Mouse (Mus musculus): Measurements from ENCODE around the gene Gm28729. TPM values are rescaled to one million over a fixed set of nuclear protein-coding genes. Genes with fewer than 3 reads are reported as not detected.
"Not testable (repeated sequence)": the region's sequence is repeated elsewhere in the genome, so short reads cannot be mapped to it uniquely, and the experiment has no call there.

The Gm28729 gene
- total and polyA plus RNA-seq, 3 experiments, result 0.16 TPM; not detected in 2

DNA sequence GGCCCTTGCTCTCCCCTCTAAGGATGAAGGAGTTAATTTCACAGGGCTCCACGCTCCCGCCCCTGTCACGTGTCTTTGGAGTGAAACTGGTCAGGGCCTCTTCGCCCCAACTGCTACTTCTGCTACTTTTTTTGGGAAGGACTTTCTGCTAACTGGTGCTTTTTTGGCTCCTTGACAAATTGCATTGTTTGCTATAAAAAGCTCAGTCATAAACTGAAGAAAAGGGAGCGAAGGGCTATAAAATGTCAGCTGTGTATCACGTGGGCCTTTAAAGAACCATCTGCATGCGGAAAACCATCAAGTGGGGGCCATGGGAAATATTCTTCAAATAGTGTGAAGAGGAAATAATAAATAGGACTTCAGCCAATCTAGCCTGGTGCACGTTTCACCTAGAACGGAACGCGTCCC is 5.6 kb upstream of the Gm28729 start:
- peaks cover 23% of the 10 kb centered on the region for H3K4me1 ChIP-seq (ENCODE audit: insufficient read depth, low read depth, low read length)
- no peak for DNase-seq (ENCODE audit: low spot score)
- H3K4me3 ChIP-seq (ENCODE audit: low read depth, low read length), result no peak overlapping the region
- TF ChIP-seq GATA1 (IDR thresholded peaks at IDR 0.05; ENCODE audit: borderline replicate concordance, low read length) (no peak), TAL1 (conservative IDR thresholded peaks at IDR 0.05; ENCODE audit: low read depth, low read length) (no peak), CTCF (IDR thresholded peaks at IDR 0.05; ENCODE audit: low read depth, low read length) (no peak), GATA2 (IDR thresholded peaks at IDR 0.05; ENCODE audit: borderline replicate concordance, low read depth, low read length) (no peak), POLR2AphosphoS5 (IDR thresholded peaks at IDR 0.05; ENCODE audit: insufficient replicate concordance, low read depth, low read length) (no peak)
- no peak; the same call in 1 of the 2 replicates for ATAC-seq (ENCODE audit: extremely low read depth, insufficient number of reproducible peaks, low FRiP score, poor library complexity, severe bottlenecking)
- H3K9me3 ChIP-seq (replicated peaks), result no peaks in the 10 kb centered on the region
- H3K36me3 ChIP-seq (replicated peaks), result no peaks in the 10 kb centered on the region
- H3K27me3 ChIP-seq (ENCODE audit: insufficient read depth, low read length), result peaks cover 16% of the 10 kb centered on the region

DNA sequence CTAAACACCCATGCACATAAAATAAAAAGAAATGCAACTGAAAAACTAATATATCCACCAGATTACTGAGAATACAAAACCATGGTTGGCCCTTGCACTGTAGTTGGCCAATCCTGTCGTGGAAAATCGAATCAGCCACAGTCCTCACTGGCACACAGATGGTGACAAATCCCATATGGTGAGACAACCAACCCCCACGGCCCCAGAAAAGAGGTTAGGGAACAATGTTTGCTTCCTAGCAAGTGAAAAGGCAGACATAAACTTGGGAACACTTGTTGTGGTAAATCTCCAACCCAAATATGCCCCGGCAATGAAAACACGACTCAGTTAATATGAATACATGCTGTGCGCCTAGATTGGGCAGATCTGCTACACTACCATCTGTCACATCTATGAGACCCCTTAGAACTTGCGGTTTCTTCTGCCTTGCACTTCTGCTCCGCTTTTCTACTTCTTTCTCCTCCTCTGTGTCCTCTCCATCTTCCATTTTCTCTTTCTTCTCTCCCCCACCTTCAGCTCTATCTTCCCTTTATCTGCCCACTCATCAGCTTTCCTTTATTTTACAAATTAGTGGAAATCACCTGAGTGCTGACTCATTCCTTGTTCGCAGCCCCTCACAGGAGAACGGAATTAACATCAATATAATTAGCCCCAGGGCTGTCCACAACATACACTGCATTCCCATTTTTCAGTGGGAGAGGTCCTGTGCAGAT is 5.1 kb upstream of the Gm28729 start:
- no peak for DNase-seq (ENCODE audit: low spot score)
- Histone ChIP-seq H3K4me1 (ENCODE audit: insufficient read depth, low read depth, low read length) (peaks cover 27% of the 10 kb centered on the region), H3K4me3 (ENCODE audit: low read depth, low read length) (no peak overlapping the region), H3K27me3 (ENCODE audit: insufficient read depth, low read length) (peaks cover 21% of the 10 kb centered on the region), H3K9me3 (replicated peaks) (no peaks in the 10 kb centered on the region), H3K36me3 (replicated peaks) (no peaks in the 10 kb centered on the region)
- ATAC-seq (ENCODE audit: extremely low read depth, insufficient number of reproducible peaks, low FRiP score, poor library complexity, severe bottlenecking), result no peak
- TF ChIP-seq POLR2AphosphoS5 (IDR thresholded peaks at IDR 0.05; ENCODE audit: insufficient replicate concordance, low read depth, low read length) (no peak), GATA2 (IDR thresholded peaks at IDR 0.05; ENCODE audit: borderline replicate concordance, low read depth, low read length) (no peak), GATA1 (IDR thresholded peaks at IDR 0.05; ENCODE audit: borderline replicate concordance, low read length) (no peak), TAL1 (conservative IDR thresholded peaks at IDR 0.05; ENCODE audit: low read depth, low read length) (no peak), CTCF (IDR thresholded peaks at IDR 0.05; ENCODE audit: low read depth, low read length) (no peak)

DNA sequence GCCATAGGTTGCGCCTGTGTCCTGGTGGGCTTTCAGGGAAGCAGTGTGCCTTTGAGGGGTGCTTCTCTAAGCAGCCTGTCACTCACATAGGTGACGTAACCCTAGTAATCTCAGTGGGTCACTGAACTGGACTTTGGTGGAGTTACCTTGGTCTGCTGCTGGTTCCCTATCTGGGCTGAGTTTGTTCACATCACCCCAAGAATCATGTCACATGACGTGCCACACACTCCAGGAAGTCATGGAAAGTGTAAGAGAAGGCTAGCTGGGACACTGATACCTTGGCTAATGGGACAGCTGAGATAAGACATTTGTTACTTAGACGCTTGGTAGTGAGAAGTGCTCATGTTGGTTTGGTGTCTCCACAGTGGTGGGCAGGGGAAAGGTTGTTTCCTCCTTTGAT is 947 bp upstream of the Gm28729 start:
- peaks cover 31% of the 10 kb centered on the region for H3K27me3 ChIP-seq (ENCODE audit: insufficient read depth, low read length)
- DNase-seq (ENCODE audit: low spot score) (no peak), ATAC-seq (ENCODE audit: extremely low read depth, insufficient number of reproducible peaks, low FRiP score, poor library complexity, severe bottlenecking) (no peak)
- H3K4me3 ChIP-seq (ENCODE audit: low read depth, low read length), result no peak overlapping the region
- H3K9me3 ChIP-seq (replicated peaks), result no peaks in the 10 kb centered on the region
- TF ChIP-seq TAL1 (conservative IDR thresholded peaks at IDR 0.05; ENCODE audit: low read depth, low read length) (no peak), GATA2 (IDR thresholded peaks at IDR 0.05; ENCODE audit: borderline replicate concordance, low read depth, low read length) (no peak), GATA1 (IDR thresholded peaks at IDR 0.05; ENCODE audit: borderline replicate concordance, low read length) (no peak), POLR2AphosphoS5 (IDR thresholded peaks at IDR 0.05; ENCODE audit: insufficient replicate concordance, low read depth, low read length) (no peak), CTCF (IDR thresholded peaks at IDR 0.05; ENCODE audit: low read depth, low read length) (no peak)
- no peaks in the 10 kb centered on the region for H3K36me3 ChIP-seq (replicated peaks)
- H3K4me1 ChIP-seq (ENCODE audit: insufficient read depth, low read depth, low read length), result peaks cover 31% of the 10 kb centered on the region

DNA sequence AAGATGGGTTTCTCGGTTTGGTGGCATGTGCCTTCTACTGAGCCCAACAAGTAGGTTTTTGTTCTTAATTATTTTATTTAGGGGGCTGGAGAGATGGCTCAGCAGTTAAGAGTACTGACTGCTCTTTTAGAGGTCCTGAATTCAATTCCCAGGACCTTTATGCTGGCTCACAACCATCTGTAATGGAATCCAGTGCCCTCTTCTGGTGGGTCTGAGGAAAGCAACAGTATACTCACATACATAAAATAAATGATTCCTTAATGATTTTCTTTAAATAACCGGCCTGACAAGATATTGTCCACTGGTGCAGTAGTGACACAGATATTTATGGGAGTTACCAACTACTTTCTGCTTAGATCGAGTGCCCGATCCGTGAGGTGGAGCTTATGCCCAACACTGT is 1.9 kb downstream of the Gm28729 start:
- TF ChIP-seq CTCF (IDR thresholded peaks at IDR 0.05; ENCODE audit: low read depth, low read length) (no peak; the same call in 1 of the 2 replicates), POLR2AphosphoS5 (IDR thresholded peaks at IDR 0.05; ENCODE audit: insufficient replicate concordance, low read depth, low read length) (no peak), GATA2 (IDR thresholded peaks at IDR 0.05; ENCODE audit: borderline replicate concordance, low read depth, low read length) (no peak), GATA1 (IDR thresholded peaks at IDR 0.05; ENCODE audit: borderline replicate concordance, low read length) (no peak), TAL1 (conservative IDR thresholded peaks at IDR 0.05; ENCODE audit: low read depth, low read length) (no peak)
- no peak for DNase-seq (ENCODE audit: low spot score)
- no peak for ATAC-seq (ENCODE audit: extremely low read depth, insufficient number of reproducible peaks, low FRiP score, poor library complexity, severe bottlenecking)
- Histone ChIP-seq H3K36me3 (replicated peaks) (no peaks in the 10 kb centered on the region), H3K4me1 (ENCODE audit: insufficient read depth, low read depth, low read length) (peaks cover 25% of the 10 kb centered on the region), H3K4me3 (ENCODE audit: low read depth, low read length) (no peak overlapping the region), H3K27me3 (ENCODE audit: insufficient read depth, low read length) (peaks cover 43% of the 10 kb centered on the region), H3K9me3 (replicated peaks) (no peaks in the 10 kb centered on the region)

DNA sequence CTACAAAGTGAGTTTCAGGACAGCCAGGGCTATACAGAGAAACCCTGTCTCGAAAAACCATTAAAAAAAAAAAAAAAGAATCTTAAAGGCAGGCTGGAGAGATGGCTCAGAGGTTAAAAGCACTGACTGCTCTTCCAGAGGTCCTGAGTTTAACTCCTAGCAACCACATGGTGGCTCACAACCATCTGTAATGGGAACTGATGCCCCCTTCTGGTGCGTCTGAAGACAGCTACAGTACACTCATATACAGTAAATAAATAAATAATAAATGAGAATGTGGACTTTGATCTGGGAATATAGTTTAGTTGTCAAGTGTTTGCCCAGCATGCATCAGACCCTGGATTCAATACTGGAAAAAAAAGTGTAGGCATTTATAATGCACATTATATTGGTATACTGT is 3.5 kb downstream of the Gm28729 start:
- peaks cover 39% of the 10 kb centered on the region for H3K27me3 ChIP-seq (ENCODE audit: insufficient read depth, low read length)
- H3K9me3 ChIP-seq (replicated peaks); ATAC-seq (ENCODE audit: extremely low read depth, insufficient number of reproducible peaks, low FRiP score, poor library complexity, severe bottlenecking); H3K4me3 ChIP-seq (ENCODE audit: low read depth, low read length); H3K36me3 ChIP-seq (replicated peaks); DNase-seq (ENCODE audit: low spot score): not testable (repeated sequence)
- peaks cover 20% of the 10 kb centered on the region for H3K4me1 ChIP-seq (ENCODE audit: insufficient read depth, low read depth, low read length)

DNA sequence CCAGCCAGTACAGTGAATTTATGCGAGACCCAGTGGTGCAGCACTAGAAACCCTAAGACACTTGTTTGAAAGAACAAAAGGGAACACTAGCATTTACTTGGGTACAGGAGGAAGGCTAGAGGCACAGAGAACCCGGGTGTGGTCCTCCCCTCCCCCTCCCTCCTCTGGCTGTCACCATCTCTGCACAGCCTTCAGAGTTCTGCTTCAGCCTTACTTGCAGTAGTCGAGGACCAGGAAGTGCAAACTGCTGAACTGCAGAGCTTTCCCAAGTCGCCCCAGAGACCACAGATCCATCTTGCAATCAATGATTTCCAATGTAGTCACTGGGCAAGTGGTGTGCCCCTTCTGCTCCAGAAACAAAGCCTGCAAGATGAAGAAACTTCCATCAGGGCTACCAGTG is 7.6 kb downstream of the Gm28729 start:
- peaks cover 4% of the 10 kb centered on the region; the same call in 1 of the 2 replicates for H3K4me1 ChIP-seq (ENCODE audit: insufficient read depth, low read depth, low read length)
- peaks cover 31% of the 10 kb centered on the region for H3K27me3 ChIP-seq (ENCODE audit: insufficient read depth, low read length)
- no peak for ATAC-seq (ENCODE audit: extremely low read depth, insufficient number of reproducible peaks, low FRiP score, poor library complexity, severe bottlenecking)
- no peak overlapping the region for H3K4me3 ChIP-seq (ENCODE audit: low read depth, low read length)
- no peak for DNase-seq (ENCODE audit: low spot score)
- no peak for TF ChIP-seq GATA1 (IDR thresholded peaks at IDR 0.05; ENCODE audit: borderline replicate concordance, low read length)
- TF ChIP-seq GATA2 (IDR thresholded peaks at IDR 0.05; ENCODE audit: borderline replicate concordance, low read depth, low read length), result no peak
- TF ChIP-seq CTCF (IDR thresholded peaks at IDR 0.05; ENCODE audit: low read depth, low read length), result no peak
- TF ChIP-seq POLR2AphosphoS5 (IDR thresholded peaks at IDR 0.05; ENCODE audit: insufficient replicate concordance, low read depth, low read length), result no peak
- TF ChIP-seq TAL1 (conservative IDR thresholded peaks at IDR 0.05; ENCODE audit: low read depth, low read length), result no peak
- H3K9me3 ChIP-seq (replicated peaks), result no peaks in the 10 kb centered on the region
- no peaks in the 10 kb centered on the region for H3K36me3 ChIP-seq (replicated peaks)
